Mouse (Mus musculus) E14TG2a.4 (cell line): ENCODE results near the gene Olfr263.

Source experiments
- CTCF ChIP-seq: conservative IDR thresholded peaks from 2 replicates; pipeline ENCODE4 v1.5.1; 2014; ENCODE audit warnings: low read length
- NANOG ChIP-seq: IDR thresholded peaks from 2 replicates; pipeline ENCODE4 v1.6.1; 2014; ENCODE audit warnings: borderline replicate concordance, low read length, mixed read lengths
- POU5F1 ChIP-seq: IDR thresholded peaks from 2 replicates; pipeline ENCODE4 v1.6.1; 2014; ENCODE audit warnings: low read length, borderline replicate concordance

DNA sequence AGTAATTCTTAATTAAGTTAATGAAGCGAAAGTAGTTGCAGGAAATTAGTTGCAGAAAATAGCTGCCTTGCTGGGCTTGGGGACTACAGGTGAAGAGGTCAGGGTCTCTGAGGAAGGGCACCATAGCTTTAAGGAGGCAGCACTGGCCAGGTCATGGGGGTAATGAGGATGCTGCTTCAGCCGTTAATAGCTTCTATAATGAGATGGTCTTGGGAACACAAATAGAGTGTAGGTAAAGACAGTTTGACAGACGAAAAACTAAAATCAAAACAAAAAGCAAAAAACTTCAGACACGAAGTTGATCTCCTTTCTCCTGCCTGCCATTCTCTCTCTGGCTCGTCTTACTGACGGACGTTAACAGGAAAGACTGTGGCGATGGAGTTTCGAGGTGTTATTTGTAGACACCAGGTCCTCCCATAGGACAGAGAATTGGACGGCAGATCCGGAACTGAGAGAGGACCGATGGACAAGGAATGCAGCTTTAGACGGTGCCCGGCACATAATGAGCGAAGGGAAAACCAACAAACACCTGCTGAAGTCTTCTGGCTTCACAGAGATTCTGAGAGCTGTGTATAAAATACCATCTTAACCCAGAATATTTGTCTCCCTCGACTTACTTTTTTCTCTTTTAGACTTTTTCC lies 39.1 kb downstream of the Olfr263 start:
- TF ChIP-seq CTCF (no peak), POU5F1 (no peak), NANOG (no peak)
